Mouse (Mus musculus) lung, adult 2 months (tissue): Measurements from ENCODE around the gene Tnpo2. TPM values are rescaled to one million over a fixed set of nuclear protein-coding genes. Genes with fewer than 3 reads are reported as not detected.

Experiments used
- DNase-seq: peaks from one replicate; pipeline ENCODE4 v3.0.0; 2022
- H3K4me1 ChIP-seq: fragments of 200-500 bp; 2 replicates; pipeline ENCODE4 v1.6.1; 2011; ENCODE audit warnings: low read length; ENCODE audit not compliant: control insufficient read depth, insufficient read depth
- H3K4me3 ChIP-seq: fragments of 200-500 bp; replicated peaks from 2 replicates; pipeline ENCODE3; 2011; ENCODE audit warnings: low read depth, mild to moderate bottlenecking, control low read depth, low read length; ENCODE audit errors: extremely low read depth
- CTCF ChIP-seq: fragments of 200-500 bp; IDR thresholded peaks from 2 replicates; pipeline ENCODE4 v1.5.1; 2011; ENCODE audit warnings: mild to moderate bottlenecking, low read length, control low read depth; ENCODE audit not compliant: insufficient read depth
- POLR2A ChIP-seq: fragments of 200-500 bp; IDR thresholded peaks from 2 replicates; pipeline ENCODE4 v1.6.1; 2011; ENCODE audit warnings: low read depth, mild to moderate bottlenecking, control low read depth, low read length, borderline replicate concordance; ENCODE audit errors: extremely low read depth
- WGBS: fragments of 180-500 bp; shearing (Covaris S2); methylation state at CpG from one replicate; pipeline ENCODE4 v1.1.7; 2018; 5-methylcytosine and 5-hydroxymethylcytosine counted together
- polyA plus RNA-seq: library from polyadenylated mRNA; depleted of rRNA; stranded (reverse); fragments of >200 nt; gene quantifications from 2 replicates; pipeline ENCODE4 v1.2.3, GENCODE M21; 2012; rRNA removed

Tnpo2 gene
- polyA plus RNA-seq, 1 experiment = 68.3 TPM

DNA sequence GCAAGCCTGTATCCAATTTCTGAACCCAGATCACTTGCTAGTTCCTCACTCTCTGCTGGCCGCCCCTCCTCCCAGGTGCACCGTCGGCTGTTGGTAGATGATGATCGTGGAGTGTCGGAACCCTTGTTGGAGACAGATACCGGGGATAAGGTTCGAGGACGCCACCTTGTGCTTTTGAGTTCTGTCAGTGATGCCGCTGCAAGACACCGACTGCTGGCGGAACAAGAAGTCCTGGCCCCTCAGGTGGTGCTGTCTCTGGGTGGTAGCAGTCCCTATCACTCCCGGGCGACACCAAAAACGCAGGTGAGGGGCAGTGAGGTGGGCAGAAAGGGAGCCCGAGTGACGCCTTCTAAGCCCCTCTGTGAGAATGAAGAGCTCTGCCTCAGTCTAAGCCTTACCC, 59.5 kb downstream of the Tnpo2 start:
- 90% methylated on average over 16 of the region's 16 CpGs for WGBS
- no peak for DNase-seq

DNA sequence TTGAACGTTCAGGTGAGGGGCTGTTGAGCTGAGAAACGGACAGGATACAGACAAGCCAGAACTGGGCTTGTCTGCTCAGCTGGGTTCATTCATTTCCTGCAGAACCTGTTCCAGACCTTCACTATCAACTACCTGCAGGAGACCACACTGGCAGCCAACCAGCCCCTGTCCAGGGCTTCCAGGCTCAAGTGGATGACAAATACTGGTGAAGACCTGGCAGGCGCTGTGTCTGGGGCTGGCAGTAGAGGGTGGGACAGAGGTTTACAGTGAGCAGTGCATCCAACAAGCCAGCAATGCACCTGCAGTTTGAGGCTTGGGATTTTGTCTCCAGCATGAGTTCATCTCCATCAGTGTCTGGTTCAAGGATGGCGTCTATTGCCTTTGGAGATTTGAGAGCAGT, 60.1 kb downstream of the Tnpo2 start:
- DNase-seq = no peak
- no peaks in the 10 kb centered on the region for H3K4me1 ChIP-seq
- WGBS = 77% methylated on average over 4 of the region's 4 CpGs
- TF ChIP-seq POLR2A (no peak), CTCF (no peak)
- no peak overlapping the region for H3K4me3 ChIP-seq

More for the DNA sequence above, 59.5 kb downstream of the Tnpo2 start:
- Histone ChIP-seq H3K4me1 (no peaks in the 10 kb centered on the region), H3K4me3 (no peak overlapping the region)
- no peak for TF ChIP-seq POLR2A
- TF ChIP-seq CTCF = no peak

DNA sequence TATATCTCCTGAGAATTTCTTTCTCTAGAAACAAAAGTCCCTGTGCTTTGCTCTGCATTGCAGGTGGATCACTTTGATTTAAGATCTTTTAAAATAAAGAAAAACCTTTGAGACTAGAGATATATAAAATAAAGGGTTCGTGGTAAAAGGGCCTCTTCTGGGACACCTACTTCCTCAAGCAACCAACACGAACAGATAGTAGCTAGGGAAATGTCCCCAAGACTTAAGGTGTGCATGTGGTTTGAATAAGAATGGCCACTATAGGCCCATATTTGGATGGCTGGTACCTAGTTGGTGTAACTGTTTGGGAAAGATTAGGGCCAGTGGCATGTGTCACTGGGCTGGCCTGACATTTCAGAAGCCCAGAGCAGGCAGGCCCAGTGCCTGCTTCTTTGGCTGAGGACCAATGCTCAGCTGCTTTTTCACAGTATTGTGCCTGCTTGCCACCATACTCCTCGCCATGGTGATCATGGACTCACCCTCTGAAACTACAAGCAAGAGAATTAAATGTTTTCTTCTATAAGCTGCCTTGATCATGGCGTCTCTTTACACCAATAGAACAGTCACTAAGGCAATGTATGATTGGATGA, 63.5 kb downstream of the Tnpo2 start:
- Histone ChIP-seq H3K4me1 (no peaks in the 10 kb centered on the region), H3K4me3 (no peak overlapping the region)
- DNase-seq = no peak
- no peak for TF ChIP-seq CTCF
- WGBS = 79% methylated on average over 4 of the region's 4 CpGs

Other genes starting within 250 kb of the Tnpo2 start
- 80.1 and 96.2 TPM in 2 replicates for gene Nfix, start 236.6 kb upstream of the Tnpo2 start, polyA plus RNA-seq
- gene Dand5, start 214.1 kb upstream of the Tnpo2 start, polyA plus RNA-seq = 2.5 and 2.9 TPM in 2 replicates
- gene Gadd45gip1, start 205.4 kb upstream of the Tnpo2 start, polyA plus RNA-seq = 21.3 and 31.7 TPM in 2 replicates
- gene Rad23a, start 196.2 kb upstream of the Tnpo2 start, polyA plus RNA-seq = 72.6 and 75.9 TPM in 2 replicates
- 152 and 189 TPM in 2 replicates for gene Calr, start 190.0 kb upstream of the Tnpo2 start, polyA plus RNA-seq
- gene Farsa, start 179.9 kb upstream of the Tnpo2 start, polyA plus RNA-seq = 33.8 and 42.4 TPM in 2 replicates
- gene Syce2, start 164.8 kb upstream of the Tnpo2 start, polyA plus RNA-seq = 1.5 and 1.8 TPM in 2 replicates
- 65.8 and 75.3 TPM in 2 replicates for gene Gcdh, start 143.0 kb upstream of the Tnpo2 start, polyA plus RNA-seq
- gene Klf1, start 135.0 kb upstream of the Tnpo2 start, polyA plus RNA-seq = 0.14 and 0.23 TPM in 2 replicates
- gene Dnase2a, start 128.4 kb upstream of the Tnpo2 start, polyA plus RNA-seq = 19.6 and 26.7 TPM in 2 replicates
- 0.34 and 0.41 TPM in 2 replicates for gene Mast1, start 99.6 kb upstream of the Tnpo2 start, polyA plus RNA-seq
- gene Rtbdn, start 89.9 kb upstream of the Tnpo2 start, polyA plus RNA-seq = not detected in 2 replicates
- gene Gm49661, start 67.5 kb upstream of the Tnpo2 start, polyA plus RNA-seq = not detected in 2 replicates
- gene Prdx2, start 67.3 kb upstream of the Tnpo2 start, polyA plus RNA-seq = 93.2 and 117 TPM in 2 replicates
- 27.4 and 30.4 TPM in 2 replicates for gene Rnaseh2a, start 67.1 kb upstream of the Tnpo2 start, polyA plus RNA-seq
- gene Junb, start 58.2 kb upstream of the Tnpo2 start, polyA plus RNA-seq = 80.8 and 125 TPM in 2 replicates
- 9.5 and 10.5 TPM in 2 replicates for gene Hook2, start 46.3 kb upstream of the Tnpo2 start, polyA plus RNA-seq
- gene Best2, start 22.4 kb upstream of the Tnpo2 start, polyA plus RNA-seq = 0.13 and 0.23 TPM in 2 replicates
- gene Asna1, start 11.6 kb upstream of the Tnpo2 start, polyA plus RNA-seq = 87.2 and 128 TPM in 2 replicates
- 96.9 and 99.1 TPM in 2 replicates for gene Trir, start 10.1 kb upstream of the Tnpo2 start, polyA plus RNA-seq
- gene Fbxw9, start 23.1 kb downstream of the Tnpo2 start, polyA plus RNA-seq = 42.5 and 44.7 TPM in 2 replicates
- not detected in 2 replicates for gene Gm5741, start 31.1 kb downstream of the Tnpo2 start, polyA plus RNA-seq
- gene Dhps, start 34.8 kb downstream of the Tnpo2 start, polyA plus RNA-seq = 45.9 and 49.9 TPM in 2 replicates
- gene Wdr83os, start 43.8 kb downstream of the Tnpo2 start, polyA plus RNA-seq = 97.1 and 120 TPM in 2 replicates
- gene Wdr83, start 44.4 kb downstream of the Tnpo2 start, polyA plus RNA-seq = 21.2 and 33.1 TPM in 2 replicates
- 74.1 and 87.1 TPM in 2 replicates for gene Man2b1, start 46.4 kb downstream of the Tnpo2 start, polyA plus RNA-seq
- gene Zfp791, start 86.2 kb downstream of the Tnpo2 start, polyA plus RNA-seq = 0.37 and 0.66 TPM in 2 replicates
- gene Cks1brt, start 115.0 kb downstream of the Tnpo2 start, polyA plus RNA-seq = not detected in 2 replicates
- not detected in 2 replicates for gene Olfr371, start 189.1 kb downstream of the Tnpo2 start, polyA plus RNA-seq